Mouse (Mus musculus): Measurements from ENCODE around the gene Fdxr.

- TF ChIP-seq CTCF (IDR thresholded peaks at IDR 0.05; ENCODE audit: extremely low read depth, insufficient read length, insufficient replicate concordance, low read depth, low read length) (no peak), POLR2A (IDR thresholded peaks at IDR 0.05; ENCODE audit: low read depth, low read length) (no peak)
These were observed 33.1 kb downstream of the Fdxr start for GRCm38 (mm10) chr11:115243783-115244182.

Measured in small intestine, adult 2 months (tissue).